Mouse (Mus musculus) myocyte (in vitro differentiated cells): ENCODE measurements around the gene Kcnmb3.

ENCODE experiments used
- E2F4 ChIP-seq: IDR thresholded peaks from one replicate; pipeline ENCODE4 v1.6.1; 2011; ENCODE audit warnings: mild to moderate bottlenecking, control low read depth, moderate library complexity; ENCODE audit not compliant: insufficient read depth
- MAX ChIP-seq: IDR thresholded peaks from one replicate; pipeline ENCODE4 v1.6.1; 2011; ENCODE audit warnings: low read depth, mild to moderate bottlenecking, control low read depth
- MYOD1 ChIP-seq, 3 experiments: IDR thresholded peaks; one replicate each; pipeline ENCODE4 v1.6.1; 2011; ENCODE audit warnings: control low read depth in 2 of 3, low read depth in 2 of 3, mild to moderate bottlenecking in 2 of 3, moderate library complexity in 1 of 3; ENCODE audit not compliant: insufficient read length in 2 of 3, control insufficient read depth in 1 of 3
- MYOG ChIP-seq, 3 experiments: IDR thresholded peaks; one replicate each; pipeline ENCODE4 v1.6.1; 2011; ENCODE audit warnings: control low read depth in 2 of 3, low read depth in 2 of 3, mild to moderate bottlenecking in 2 of 3; ENCODE audit not compliant: insufficient read length in 2 of 3, control insufficient read depth in 1 of 3, insufficient read depth in 1 of 3
- POLR2A ChIP-seq: IDR thresholded peaks from one replicate; pipeline ENCODE4 v1.6.1; 2011; ENCODE audit warnings: low read depth, mild to moderate bottlenecking, control low read depth, moderate library complexity; ENCODE audit not compliant: insufficient read length
- TCF12 ChIP-seq: IDR thresholded peaks from one replicate; pipeline ENCODE4 v1.6.1; 2011; ENCODE audit warnings: mild to moderate bottlenecking, control low read depth; ENCODE audit not compliant: poor library complexity, insufficient read depth, severe bottlenecking
- USF1 ChIP-seq: IDR thresholded peaks from one replicate; pipeline ENCODE4 v1.6.1; 2011; ENCODE audit warnings: low read depth, mild to moderate bottlenecking, control low read depth, moderate library complexity

DNA sequence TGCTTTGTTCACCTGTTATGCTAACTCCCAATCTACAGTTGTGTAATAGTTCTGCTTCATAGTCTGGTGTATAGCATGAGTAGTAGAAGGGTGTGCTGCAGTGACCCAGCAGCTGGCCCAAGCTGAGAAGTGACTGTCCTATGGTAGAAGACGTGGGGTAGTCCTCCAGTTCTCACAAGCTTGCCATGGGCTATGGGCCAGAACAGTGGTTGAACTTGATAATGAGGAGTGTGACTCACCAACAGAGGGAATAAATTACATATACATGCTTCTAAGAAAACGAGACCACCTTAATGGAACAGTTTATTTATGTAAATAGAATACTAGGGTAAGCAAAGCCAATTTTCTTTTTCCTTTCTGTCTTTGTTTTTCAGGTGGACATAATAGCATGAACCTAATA is 61.6 kb downstream of the Kcnmb3 start:
- TF ChIP-seq POLR2A: no peak
- TF ChIP-seq MYOD1 (IDR thresholded peaks at IDR 0.05; ENCODE audit: control insufficient read depth in 1 of 3, insufficient read length in 2 of 3, low read depth in 2 of 3): no peak
- TF ChIP-seq TCF12: no peak
- TF ChIP-seq USF1: no peak
- no peak for TF ChIP-seq E2F4
- TF ChIP-seq MAX: no peak
- TF ChIP-seq MYOG (IDR thresholded peaks at IDR 0.05; ENCODE audit: control insufficient read depth in 1 of 3, insufficient read depth in 1 of 3, insufficient read length in 2 of 3, low read depth in 2 of 3): no peak
